Mouse (Mus musculus) hindbrain, embryonic 14.5 days (tissue): ENCODE results near the gene Hspa4. TPM values are rescaled to one million over a fixed set of nuclear protein-coding genes. Genes with fewer than 3 reads are reported as not detected.
"Not testable (repeated sequence)": the region's sequence is repeated elsewhere in the genome, so short reads cannot be mapped to it uniquely, and the experiment has no call there.

Experiments
- ATAC-seq: fragments of 200-750 bp; cut with Nextera tagmentation; 2 replicates; pipeline ENCODE4 v1.8.0; 2017; ENCODE audit warnings: moderate number of reproducible peaks, mild to moderate bottlenecking, moderate TSS enrichment, moderate library complexity; ENCODE audit not compliant: low FRiP score
- DNase-seq: peaks from one replicate; pipeline ENCODE4 v3.0.0-alpha.2; 2015; ENCODE audit warnings: low spot score
- H3K27ac ChIP-seq: fragments of 300-500 bp; sonication (generic); 2 replicates; pipeline ENCODE4 v1.5.1; 2014; ENCODE audit warnings: mild to moderate bottlenecking, moderate library complexity
- H3K27me3 ChIP-seq: fragments of 300-500 bp; sonication (generic); 2 replicates; pipeline ENCODE4 v1.6.1; 2014; ENCODE audit warnings: mild to moderate bottlenecking, low read length, mixed read lengths; ENCODE audit not compliant: control insufficient read depth, insufficient read depth
- H3K36me3 ChIP-seq: fragments of 300-500 bp; sonication (generic); replicated peaks from 2 replicates; pipeline ENCODE4 v1.6.1; 2014; ENCODE audit not compliant: control insufficient read depth, insufficient read depth
- H3K4me1 ChIP-seq: fragments of 300-500 bp; sonication (generic); replicated peaks from 2 replicates; pipeline ENCODE4 v1.6.1; 2014; ENCODE audit warnings: antibody characterized with exemption, low read length, mixed read lengths; ENCODE audit not compliant: control insufficient read depth, insufficient read depth
- H3K4me2 ChIP-seq: fragments of 300-500 bp; sonication (generic); replicated peaks from 2 replicates; pipeline ENCODE4 v1.6.1; 2014; ENCODE audit warnings: mild to moderate bottlenecking, moderate library complexity
- H3K4me3 ChIP-seq: fragments of 300-500 bp; sonication (generic); replicated peaks from 2 replicates; pipeline ENCODE4 v1.5.1; 2014; ENCODE audit warnings: mild to moderate bottlenecking, low read length
- H3K9ac ChIP-seq: fragments of 300-500 bp; sonication (generic); 2 replicates; pipeline ENCODE4 v1.6.1; 2014
- H3K9me3 ChIP-seq: fragments of 300-500 bp; sonication (generic); 2 replicates; pipeline ENCODE4 v1.6.1; 2016; ENCODE audit warnings: low read length; ENCODE audit not compliant: control insufficient read depth
- WGBS: fragments of 180-500 bp; shearing (Covaris S2); extraction: QIAGEN DNeasy Blood & Tissue Kit; methylation state at CpG from one replicate; pipeline ENCODE4 v1.1.7; 2014; 5-methylcytosine and 5-hydroxymethylcytosine counted together
- polyA plus RNA-seq: library from polyadenylated mRNA; unstranded; fragments of >200 nt; fragmentation: Nextera tagmentation; extraction: Ambion mirVana; gene quantifications from 2 replicates; pipeline ENCODE4 v1.2.1, GENCODE M21; 2014

The Hspa4 gene
- polyA plus RNA-seq, 1 experiment from 2014 or later, result 52.7 TPM

DNA sequence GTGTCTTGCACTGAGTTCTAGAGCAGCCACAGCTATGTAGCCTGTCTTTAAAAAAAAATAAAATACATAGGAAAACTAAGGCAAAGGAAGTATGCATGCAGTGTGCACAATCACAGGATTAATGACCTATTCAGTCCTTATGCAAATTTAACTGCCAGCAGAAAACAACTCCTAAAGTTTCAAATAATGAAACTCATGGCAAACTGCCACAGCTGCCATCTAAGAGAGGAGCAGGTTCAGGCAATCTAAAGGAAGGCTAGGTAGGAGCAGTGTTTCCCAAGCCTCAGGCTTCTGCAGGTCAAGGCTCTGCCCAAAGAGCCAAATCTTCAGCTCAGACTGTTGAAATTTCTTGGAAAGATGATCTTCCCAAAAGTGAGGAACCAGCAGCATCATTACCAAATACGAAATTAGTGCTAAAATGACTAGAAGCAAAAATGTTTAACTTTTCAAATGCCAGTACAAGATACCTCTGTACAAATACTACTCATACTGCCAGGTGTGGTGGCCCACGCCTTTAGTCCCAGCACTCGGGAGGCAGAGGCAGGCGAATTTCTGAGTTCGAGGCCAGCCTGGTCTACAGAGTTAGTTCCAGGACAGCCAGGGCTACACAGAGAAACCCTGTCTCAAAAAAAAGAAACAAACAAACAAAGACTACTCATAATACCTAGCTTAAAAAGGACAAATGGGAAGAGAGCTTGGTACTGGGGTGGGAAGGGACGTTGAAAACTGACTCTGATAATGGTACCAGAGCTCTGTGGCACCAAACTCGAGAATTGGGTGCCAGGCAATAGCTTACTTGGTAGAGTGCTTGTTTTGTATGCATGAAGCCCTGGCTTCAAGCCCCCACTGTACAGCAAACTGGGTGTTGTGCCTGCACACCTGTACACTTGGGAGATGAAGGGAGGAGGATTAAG is 2.1 kb downstream of the Hspa4 start:
- WGBS, result 92% methylated on average over 7 of the region's 7 CpGs
- ATAC-seq, result no peak
- H3K4me2 ChIP-seq, result peak overlapping the region; percentile 78
- no peaks in the 10 kb centered on the region for H3K27me3 ChIP-seq
- peak overlapping the region; percentile 93; the same call in 1 of the 2 replicates for H3K4me3 ChIP-seq
- DNase-seq, result no peak
- H3K36me3 ChIP-seq, result 0 out of 2 replicates have a peak, but pooled peaks cover under 1% of the 10 kb centered on the region
- H3K9me3 ChIP-seq, result no peaks in the 10 kb centered on the region
- H3K4me1 ChIP-seq, result peaks cover 28% of the 10 kb centered on the region
- no peak overlapping the region for H3K27ac ChIP-seq
- H3K9ac ChIP-seq, result peak overlapping the region; percentile 97; the same call in 1 of the 2 replicates

DNA sequence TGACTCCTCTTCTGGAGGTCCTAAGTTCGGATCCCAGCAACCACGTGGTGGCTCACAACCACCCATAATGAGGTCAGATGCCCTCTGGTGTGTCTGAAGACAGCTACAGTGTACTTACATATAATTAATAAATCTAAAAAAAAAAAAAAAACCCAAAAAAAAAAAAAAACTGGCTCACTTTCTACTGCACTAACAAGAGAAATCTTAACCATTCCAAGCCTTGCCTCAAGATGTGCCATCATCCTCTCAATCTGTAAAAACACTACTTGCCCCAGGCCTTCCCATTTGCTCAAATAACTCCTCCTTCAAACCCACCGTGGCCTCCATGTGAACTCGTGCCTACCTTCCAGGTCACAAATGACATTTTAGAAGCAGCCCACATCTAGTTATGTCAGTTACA is 3.4 kb downstream of the Hspa4 start:
- no peak overlapping the region for H3K27ac ChIP-seq
- ATAC-seq, result no peak

DNA sequence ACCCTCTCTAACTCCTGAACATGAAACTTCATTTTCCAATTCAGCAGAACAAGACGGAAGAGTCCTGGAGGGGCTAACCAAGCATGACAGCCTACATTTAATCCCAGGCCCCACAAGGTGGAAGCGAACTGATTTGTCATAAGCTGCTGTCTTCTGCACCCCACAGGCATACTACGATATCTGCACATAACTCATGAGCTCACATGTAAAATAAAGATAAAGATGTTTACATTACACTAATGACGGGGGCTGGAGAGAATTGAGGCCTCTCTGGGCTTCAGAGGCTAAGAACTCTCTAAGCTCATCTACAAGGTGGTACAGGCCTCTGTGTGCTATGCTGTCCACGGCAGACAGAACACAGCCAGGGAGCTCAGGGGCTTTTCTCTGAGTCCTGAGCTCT is 5.8 kb downstream of the Hspa4 start:
- H3K27me3 ChIP-seq, result no peaks in the 10 kb centered on the region
- no peak for ATAC-seq
- no peak for DNase-seq
- no peak overlapping the region for H3K9ac ChIP-seq
- H3K4me1 ChIP-seq, result peaks cover 21% of the 10 kb centered on the region
- H3K36me3 ChIP-seq, result peaks cover 30% of the 10 kb centered on the region
- 84% methylated on average over 5 of the region's 5 CpGs for WGBS
- no peaks in the 10 kb centered on the region for H3K9me3 ChIP-seq
- no peak overlapping the region for H3K27ac ChIP-seq
- no peak overlapping the region for H3K4me2 ChIP-seq
- no peak overlapping the region for H3K4me3 ChIP-seq

More for the DNA sequence above, 3.4 kb downstream of the Hspa4 start:
- DNase-seq, result no peak
- Histone ChIP-seq H3K4me1 (peaks cover 28% of the 10 kb centered on the region), H3K9me3 (no peaks in the 10 kb centered on the region), H3K27me3 (no peaks in the 10 kb centered on the region), H3K9ac (no peak overlapping the region), H3K36me3 (peaks cover 8% of the 10 kb centered on the region), H3K4me2 (no peak overlapping the region), H3K4me3 (no peak overlapping the region)
- WGBS, result 77% methylated on average over 4 of the region's 4 CpGs

DNA sequence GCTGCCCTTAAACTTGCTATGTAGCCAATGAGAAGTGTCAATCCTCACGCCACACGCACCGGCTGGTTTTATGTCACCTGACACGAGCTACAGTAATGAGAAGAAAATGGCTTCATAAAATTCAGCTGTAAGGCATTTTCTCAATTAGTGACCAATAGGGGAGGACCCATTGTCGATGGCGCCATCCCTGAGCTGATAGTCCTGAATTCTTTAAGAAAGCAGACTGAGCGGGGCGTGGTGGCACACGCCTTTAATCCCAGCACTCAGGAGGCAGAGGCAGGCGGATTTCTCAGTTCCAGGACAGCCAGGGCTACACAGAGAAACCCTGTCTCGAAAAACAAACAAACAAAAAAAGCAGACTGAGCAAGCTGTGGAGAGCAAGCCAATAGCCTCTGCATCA is 9.4 kb downstream of the Hspa4 start:
- ATAC-seq, result no peak
- Histone ChIP-seq H3K27ac (no peak overlapping the region), H3K9ac (no peak overlapping the region), H3K36me3 (peaks cover 66% of the 10 kb centered on the region), H3K4me1 (no peaks in the 10 kb centered on the region), H3K4me3 (no peak overlapping the region), H3K9me3 (no peaks in the 10 kb centered on the region), H3K27me3 (no peaks in the 10 kb centered on the region), H3K4me2 (no peak overlapping the region)
- 93% methylated on average over 11 of the region's 11 CpGs for WGBS
- no peak for DNase-seq

DNA sequence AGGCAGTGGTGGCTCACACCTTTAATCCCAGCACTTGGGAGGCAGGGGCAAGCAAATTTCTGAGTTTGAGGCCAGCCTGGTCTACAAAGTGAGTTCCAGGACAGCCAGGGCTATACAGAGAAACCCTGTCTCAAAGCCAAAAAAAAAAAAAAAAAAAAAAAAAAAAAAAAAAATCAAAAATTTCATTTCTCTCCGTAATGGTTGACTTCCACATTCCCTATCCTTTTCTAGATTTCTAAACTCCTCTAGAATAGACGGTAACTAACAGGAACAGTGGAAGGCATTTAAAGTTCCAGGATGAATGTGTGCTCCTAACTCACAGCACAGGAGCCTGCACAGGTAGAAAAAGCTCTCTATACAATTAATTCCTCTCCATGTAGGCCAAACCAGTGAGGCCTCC is 10.1 kb downstream of the Hspa4 start:
- 97% methylated on average over 2 of the region's 2 CpGs for WGBS
- not testable (repeated sequence) for H3K27me3 ChIP-seq, ATAC-seq, DNase-seq, H3K9me3 ChIP-seq, H3K4me1 ChIP-seq, H3K27ac ChIP-seq, H3K9ac ChIP-seq, H3K4me3 ChIP-seq, H3K4me2 ChIP-seq
- H3K36me3 ChIP-seq, result peaks cover 73% of the 10 kb centered on the region

DNA sequence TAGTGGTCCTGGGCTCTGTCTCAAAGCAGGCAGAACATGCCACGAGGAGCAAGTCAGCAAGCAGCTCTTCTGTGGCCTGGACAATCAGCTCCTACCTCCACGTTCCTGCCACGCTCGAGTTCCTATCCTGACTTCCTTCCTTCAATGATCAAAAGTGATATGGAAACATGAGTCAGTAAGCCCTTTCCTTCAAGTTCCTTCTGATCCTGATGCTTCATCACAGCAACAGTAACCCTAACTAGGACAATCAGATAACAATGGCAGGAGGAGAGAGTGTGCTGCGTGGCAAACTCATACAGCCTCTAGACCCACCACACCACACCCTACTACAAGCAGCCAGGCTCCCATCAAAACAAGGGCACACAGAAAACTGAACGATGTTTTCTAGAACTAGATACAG is 14.4 kb downstream of the Hspa4 start:
- Histone ChIP-seq H3K27me3 (no peaks in the 10 kb centered on the region), H3K4me3 (no peak overlapping the region), H3K27ac (no peak overlapping the region), H3K4me2 (no peak overlapping the region), H3K36me3 (peaks cover 98% of the 10 kb centered on the region), H3K9ac (no peak overlapping the region), H3K9me3 (no peaks in the 10 kb centered on the region), H3K4me1 (no peaks in the 10 kb centered on the region)
- no peak for DNase-seq
- no peak for ATAC-seq
- WGBS, result 92% methylated on average over 6 of the region's 6 CpGs

DNA sequence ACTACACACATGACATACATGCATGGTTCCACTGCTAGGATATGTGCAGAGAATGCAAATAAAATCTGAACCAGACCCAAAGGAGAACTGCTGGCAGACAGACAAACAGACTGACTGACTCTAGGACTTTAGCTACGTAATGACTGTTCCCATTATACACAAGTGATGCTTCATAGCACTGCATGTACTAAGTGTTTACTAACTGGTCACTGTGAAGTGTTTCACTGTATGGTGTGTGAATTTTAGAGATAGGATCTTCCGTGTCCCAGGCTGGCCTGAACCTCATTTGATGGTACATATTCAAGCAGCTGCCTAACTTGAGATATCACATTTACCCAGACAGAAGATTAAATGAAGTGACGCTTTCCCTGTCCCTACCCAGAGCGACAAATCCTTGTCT is 21.8 kb downstream of the Hspa4 start:
- H3K4me2 ChIP-seq, result no peak overlapping the region
- H3K4me1 ChIP-seq, result no peaks in the 10 kb centered on the region
- H3K27ac ChIP-seq, result no peak overlapping the region
- peaks cover 73% of the 10 kb centered on the region for H3K36me3 ChIP-seq
- H3K9me3 ChIP-seq, result no peaks in the 10 kb centered on the region
- no peaks in the 10 kb centered on the region for H3K27me3 ChIP-seq
- ATAC-seq, result no peak
- no peak for DNase-seq
- H3K9ac ChIP-seq, result no peak overlapping the region
- H3K4me3 ChIP-seq, result no peak overlapping the region
- WGBS, result 98% methylated on average over 4 of the region's 4 CpGs

DNA sequence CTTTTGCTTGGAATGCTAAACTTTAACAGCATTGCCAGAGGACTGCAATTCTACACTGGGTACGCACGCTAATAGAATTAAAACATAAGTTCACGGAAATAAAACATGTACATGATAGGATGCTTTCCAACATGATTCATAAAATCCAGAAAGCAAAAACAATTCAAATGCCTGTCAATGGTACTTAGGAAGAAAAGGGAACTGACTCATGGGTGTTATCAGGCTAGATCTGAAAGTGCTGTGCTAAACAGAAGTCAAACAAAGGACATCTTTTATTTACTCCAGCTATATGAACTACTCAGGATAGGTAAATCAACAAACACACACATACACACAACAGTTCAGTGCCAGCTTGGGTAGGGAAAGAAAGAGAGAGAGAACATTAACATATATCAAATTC is 24.9 kb downstream of the Hspa4 start:
- Histone ChIP-seq H3K4me2 (no peak overlapping the region), H3K9ac (no peak overlapping the region), H3K4me3 (no peak overlapping the region), H3K4me1 (no peaks in the 10 kb centered on the region), H3K27ac (no peak overlapping the region), H3K27me3 (no peaks in the 10 kb centered on the region), H3K36me3 (peaks cover 73% of the 10 kb centered on the region), H3K9me3 (no peaks in the 10 kb centered on the region)
- DNase-seq (no peak), ATAC-seq (no peak)
- 97% methylated on average over 3 of the region's 3 CpGs for WGBS

DNA sequence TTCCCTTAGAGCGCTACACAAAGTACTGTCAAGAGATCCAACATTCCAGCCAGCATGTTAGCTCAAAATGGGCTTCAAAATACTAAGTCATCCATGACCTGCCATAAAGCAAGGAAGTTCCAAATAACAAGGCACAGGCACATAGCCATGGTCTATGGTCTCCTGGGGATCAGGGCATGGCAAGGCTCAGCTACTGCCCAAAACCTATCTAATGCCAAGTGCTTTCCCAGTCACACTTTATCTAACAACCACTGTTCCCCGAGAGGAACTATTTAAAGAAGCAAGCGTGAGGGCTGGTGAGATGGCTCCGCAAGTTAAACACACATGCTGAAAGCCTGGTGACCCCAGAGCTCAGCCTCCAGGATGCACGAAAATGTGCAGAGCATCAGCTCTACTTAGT is 26.9 kb downstream of the Hspa4 start:
- Histone ChIP-seq H3K9me3 (no peaks in the 10 kb centered on the region), H3K27me3 (no peaks in the 10 kb centered on the region), H3K4me2 (no peak overlapping the region), H3K9ac (no peak overlapping the region), H3K27ac (no peak overlapping the region), H3K4me1 (no peaks in the 10 kb centered on the region), H3K4me3 (no peak overlapping the region), H3K36me3 (peaks cover 76% of the 10 kb centered on the region)
- ATAC-seq (no peak), DNase-seq (no peak)
- 93% methylated on average over 5 of the region's 5 CpGs for WGBS
